Mouse (Mus musculus): ENCODE measurements around the gene Ints13. TPM values are rescaled to one million over a fixed set of nuclear protein-coding genes. Genes with fewer than 3 reads are reported as not detected.

Gene Ints13
- total RNA-seq, 1 experiment: 69.2 TPM

DNA sequence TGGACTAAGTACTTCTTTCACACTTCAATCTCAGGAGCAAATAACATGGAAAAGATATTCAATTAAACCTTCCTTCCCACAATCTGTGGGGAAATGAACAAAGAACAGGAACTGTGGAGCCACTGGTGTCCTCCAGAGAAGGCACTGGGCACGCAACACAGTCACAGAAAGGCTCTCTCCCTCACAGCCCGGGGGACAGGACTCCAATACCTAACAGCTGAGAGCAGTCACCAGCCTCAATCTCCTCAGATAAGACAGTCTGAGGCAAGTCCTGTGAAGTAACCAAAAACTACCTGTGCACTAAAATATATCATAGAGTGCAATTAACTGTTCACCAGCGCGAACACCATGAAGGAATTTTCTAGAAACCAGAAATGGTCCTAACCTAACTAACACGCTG lies 76.9 kb downstream of the Ints13 start:
- Histone ChIP-seq H3K36me3 (ENCODE audit: control insufficient read depth, insufficient read depth, low read length, poor library complexity, severe bottlenecking) (no peaks in the 10 kb centered on the region), H3K4me1 (ENCODE audit: control insufficient read depth in 2 of 2, insufficient read depth in 2 of 2, low read length in 2 of 2, poor library complexity in 1 of 2) (no peaks in the 10 kb centered on the region), H3K4me3 (ENCODE audit: insufficient read depth in 1 of 2, low read depth in 1 of 2, low read length in 2 of 2, poor library complexity in 1 of 2, severe bottlenecking in 1 of 2) (no peak overlapping the region), H3K9ac (ENCODE audit: insufficient read depth, low read depth, low read length, poor library complexity, severe bottlenecking) (no peak overlapping the region), H3K27ac (ENCODE audit: insufficient read depth, low read depth, low read length, poor library complexity, severe bottlenecking) (no peak overlapping the region), H3K9me3 (ENCODE audit: control insufficient read depth, insufficient read depth, low read depth, low read length) (no peaks in the 10 kb centered on the region)
- in situ Hi-C loops (cut with MboI; ENCODE audit: low sequenced_read_pairs in 2 of 2, unreplicated experiment in 2 of 2): no loop called here
- TF ChIP-seq ZNF384 (IDR thresholded peaks at IDR 0.05; ENCODE audit: low read depth, low read length) (no peak), HCFC1 (IDR thresholded peaks at IDR 0.05; ENCODE audit: borderline replicate concordance, insufficient read depth, low read length) (no peak), CHD2 (IDR thresholded peaks at IDR 0.05; ENCODE audit: low read depth, low read length) (no peak), ZC3H11A (IDR thresholded peaks at IDR 0.05; ENCODE audit: borderline replicate concordance, low read depth, low read length) (no peak), MAFK (IDR thresholded peaks at IDR 0.05; ENCODE audit: insufficient read depth, low read depth, low read length) (no peak)
- no peak for DNase-seq (ENCODE audit: low read depth, low spot score)

DNA sequence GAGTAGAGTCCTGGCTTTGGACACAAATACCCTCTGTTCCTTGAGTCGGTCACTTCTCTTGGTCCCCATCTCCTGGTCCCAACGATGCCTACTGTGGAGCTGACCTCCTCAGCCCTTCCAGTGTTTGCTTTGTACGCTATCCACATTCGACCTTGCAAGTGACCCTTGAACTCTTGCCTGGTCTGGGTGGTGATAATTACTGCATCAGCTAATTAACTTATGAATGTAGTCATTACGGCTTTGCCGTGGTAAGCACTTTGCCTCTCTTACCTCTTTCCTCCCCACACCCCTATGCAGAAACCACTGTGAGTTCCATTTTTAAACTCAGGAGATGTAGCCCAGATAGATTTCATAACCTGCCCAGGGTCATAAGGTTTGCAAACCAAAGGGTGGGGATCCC lies 77.4 kb downstream of the Ints13 start:
- no peak overlapping the region for H3K4me3 ChIP-seq (ENCODE audit: insufficient read depth in 1 of 2, low read depth in 1 of 2, low read length in 2 of 2, poor library complexity in 1 of 2, severe bottlenecking in 1 of 2)
- no peaks in the 10 kb centered on the region for H3K36me3 ChIP-seq (ENCODE audit: control insufficient read depth, insufficient read depth, low read length, poor library complexity, severe bottlenecking)
- H3K27ac ChIP-seq (ENCODE audit: insufficient read depth, low read depth, low read length, poor library complexity, severe bottlenecking): no peak overlapping the region
- TF ChIP-seq ZNF384 (IDR thresholded peaks at IDR 0.05; ENCODE audit: low read depth, low read length) (no peak), MAFK (IDR thresholded peaks at IDR 0.05; ENCODE audit: insufficient read depth, low read depth, low read length) (no peak)
- H3K9me3 ChIP-seq (ENCODE audit: control insufficient read depth, insufficient read depth, low read depth, low read length): no peaks in the 10 kb centered on the region
- H3K4me1 ChIP-seq (ENCODE audit: control insufficient read depth in 2 of 2, insufficient read depth in 2 of 2, low read length in 2 of 2, poor library complexity in 1 of 2): no peaks in the 10 kb centered on the region
- no peak for DNase-seq (ENCODE audit: low read depth, low spot score)
- in situ Hi-C loops (cut with MboI; ENCODE audit: low sequenced_read_pairs in 2 of 2, unreplicated experiment in 2 of 2): no loop called here
- H3K9ac ChIP-seq (ENCODE audit: insufficient read depth, low read depth, low read length, poor library complexity, severe bottlenecking): no peak overlapping the region

Other genes starting within 250 kb of the Ints13 start
- 0.95 and 1.5 TPM in 2 replicates for gene Itpr2, start 75.6 kb downstream of the Ints13 start, total RNA-seq (2012; rRNA removed)
- 35.7 and 45.4 TPM in 2 replicates for gene Fgfr1op2, start 632 bp downstream of the Ints13 start, total RNA-seq (2012; rRNA removed)
- gene Med21, start 64.7 kb upstream of the Ints13 start, total RNA-seq (2012; rRNA removed): 57.2 and 91.2 TPM in 2 replicates
- 99.6 and 164 TPM in 2 replicates for gene Tm7sf3, start 65.0 kb upstream of the Ints13 start, total RNA-seq (2012; rRNA removed)
- gene Stk38l, start 147.2 kb upstream of the Ints13 start, total RNA-seq (2012; rRNA removed): 14.3 and 14.6 TPM in 2 replicates
- 4.3 and 8.4 TPM in 2 replicates for gene Arntl2, start 218.2 kb upstream of the Ints13 start, total RNA-seq (2012; rRNA removed)